Mouse (Mus musculus) brown adipose tissue, adult 24 weeks (tissue): ENCODE data around the gene Ncoa7. TPM values are rescaled to one million over a fixed set of nuclear protein-coding genes. Genes with fewer than 3 reads are reported as not detected.

Experiments used
- H3K27ac ChIP-seq: fragments of 200-500 bp; replicated peaks from 2 replicates; pipeline ENCODE4 v1.5.1; 2012; ENCODE audit warnings: low read depth, mild to moderate bottlenecking, low read length
- H3K4me1 ChIP-seq: fragments of 200-500 bp; 2 replicates; pipeline ENCODE4 v1.6.1; 2012; ENCODE audit warnings: low read length, mixed read lengths; ENCODE audit not compliant: control insufficient read depth, insufficient read depth, insufficient read length
- H3K4me3 ChIP-seq: fragments of 200-500 bp; 2 replicates; pipeline ENCODE4 v1.5.1; 2012; ENCODE audit warnings: low read depth, mild to moderate bottlenecking, low read length, moderate library complexity; ENCODE audit not compliant: insufficient read depth
- polyA plus RNA-seq: library from polyadenylated mRNA; stranded (reverse); fragments of >200 nt; gene quantifications from 2 replicates; pipeline ENCODE4 v1.2.4, GENCODE M21; 2012; ENCODE audit not compliant: missing spikeins, insufficient read depth, insufficient read length

The Ncoa7 gene
- polyA plus RNA-seq, 1 experiment: 20.7 TPM

DNA sequence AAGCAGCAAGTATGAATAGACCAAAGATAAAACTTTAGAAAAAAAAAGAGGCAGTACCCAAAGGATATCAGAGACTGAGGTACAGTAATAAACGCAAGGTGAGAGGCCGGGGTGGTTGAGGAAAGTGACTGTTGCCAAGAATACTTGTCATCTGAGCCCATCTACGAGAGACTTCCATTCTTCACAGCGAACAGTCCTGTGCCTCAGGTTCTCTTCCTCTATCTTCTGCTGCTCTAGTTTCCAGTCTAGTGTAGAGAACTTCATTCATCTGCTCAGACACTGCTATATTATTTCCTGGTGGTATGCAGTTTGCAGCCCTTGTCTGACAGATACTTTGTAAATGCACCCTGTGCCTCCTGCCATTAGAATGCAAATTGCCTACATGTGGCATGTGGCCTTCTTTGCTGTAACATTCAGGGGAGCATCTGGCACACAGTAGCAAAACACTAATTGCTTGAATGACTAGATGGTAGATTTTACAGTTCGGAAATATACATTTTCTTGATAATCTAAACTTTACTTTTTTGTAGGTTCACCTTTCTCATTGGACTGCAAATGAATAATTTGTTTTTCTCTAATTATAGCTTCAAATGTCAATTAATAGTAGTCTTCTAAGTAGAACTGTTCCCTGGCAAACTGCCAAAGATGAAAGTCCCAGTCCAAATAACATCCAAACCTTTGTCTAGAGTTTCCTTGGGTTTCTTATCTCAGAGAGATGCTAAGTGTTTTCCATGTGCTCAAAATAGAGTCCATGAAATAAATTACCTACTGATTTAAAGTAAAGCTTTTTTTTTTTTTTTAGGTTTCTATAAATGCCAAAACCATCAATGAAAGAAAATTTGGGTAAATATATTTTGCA lies 178.7 kb downstream of the Ncoa7 start:
- Histone ChIP-seq H3K4me3 (no peak overlapping the region), H3K4me1 (peaks cover 2% of the 10 kb centered on the region; the same call in 1 of the 2 replicates), H3K27ac (no peak overlapping the region)

GRCm38 (mm10) chr10:30622928-30623327 lies 180.2 kb downstream of the Ncoa7 start:
- H3K4me3 ChIP-seq: no peak overlapping the region
- H3K27ac ChIP-seq: no peak overlapping the region
- H3K4me1 ChIP-seq: peaks cover 2% of the 10 kb centered on the region; the same call in 1 of the 2 replicates

- no peaks in the 10 kb centered on the region; the same call in 1 of the 2 replicates for H3K4me1 ChIP-seq
- peak overlapping the region; percentile 34; the same call in 1 of the 2 replicates for H3K4me3 ChIP-seq
- H3K27ac ChIP-seq: peak overlapping the region; percentile 16; the same call in 1 of the 2 replicates
Measured at GRCm38 (mm10) chr10:30618918-30619210, 184.3 kb downstream of the Ncoa7 start.

- Histone ChIP-seq H3K27ac (peak overlapping the region; percentile 83), H3K4me3 (peak overlapping the region; percentile 67), H3K4me1 (no peaks in the 10 kb centered on the region; the same call in 1 of the 2 replicates)
Measured at GRCm38 (mm10) chr10:30618091-30618917, 184.8 kb downstream of the Ncoa7 start.

DNA sequence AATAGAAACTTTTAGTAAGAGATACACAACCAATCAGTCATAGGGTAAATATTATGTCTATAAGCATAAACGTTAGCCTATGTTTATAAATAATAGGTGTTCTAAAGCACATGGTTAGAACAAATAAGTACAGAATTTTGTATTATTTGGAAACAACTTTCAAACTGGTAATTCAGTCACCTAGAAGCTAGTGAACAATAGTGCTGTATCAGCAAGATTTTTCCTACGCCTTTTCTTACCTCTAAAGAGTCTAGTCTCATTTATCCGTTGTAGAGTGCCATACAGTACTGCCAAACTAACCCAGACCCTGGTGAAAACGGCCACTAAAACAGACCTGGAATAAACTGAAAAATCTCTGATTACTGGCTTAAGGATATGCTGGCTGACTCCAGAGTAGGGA lies 190.1 kb downstream of the Ncoa7 start:
- no peaks in the 10 kb centered on the region for H3K4me1 ChIP-seq
- H3K4me3 ChIP-seq: no peak overlapping the region
- no peak overlapping the region for H3K27ac ChIP-seq

GRCm38 (mm10) chr10:30609614-30610013 lies 193.5 kb downstream of the Ncoa7 start:
- H3K4me3 ChIP-seq: no peak overlapping the region
- H3K4me1 ChIP-seq: no peaks in the 10 kb centered on the region
- H3K27ac ChIP-seq: no peak overlapping the region

- Histone ChIP-seq H3K27ac (no peak overlapping the region), H3K4me3 (no peak overlapping the region), H3K4me1 (no peaks in the 10 kb centered on the region)
Measured at GRCm38 (mm10) chr10:30608109-30608508, 195.0 kb downstream of the Ncoa7 start.

DNA sequence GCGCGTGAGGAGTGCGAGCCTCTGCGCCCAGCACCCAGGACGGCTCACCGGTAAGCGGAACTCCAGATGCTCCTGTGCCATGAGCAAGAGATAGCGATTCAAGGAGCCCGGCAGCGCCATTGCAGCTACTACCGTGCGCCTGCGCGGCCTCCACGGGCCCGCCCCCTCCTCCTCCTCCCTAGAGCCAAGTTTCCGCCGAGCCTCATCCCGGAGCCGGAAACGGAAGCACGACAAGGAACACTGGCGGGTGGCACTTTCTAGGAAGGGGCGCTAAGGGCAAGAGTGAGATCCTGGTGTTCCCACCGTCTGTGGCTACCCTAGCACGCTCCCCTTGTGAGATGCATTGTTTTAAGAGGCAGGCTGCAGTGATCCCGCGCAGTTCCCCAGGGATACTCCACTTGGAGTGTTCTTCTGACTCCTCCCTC lies 202.6 kb downstream of the Ncoa7 start, which contains the start of gene Trmt11:
Gene Trmt11 (minus strand): TSS at position 208 of the 425 bp plus-strand sequence.
- H3K27ac ChIP-seq: peak within 1 kb of the TSS; percentile 70

DNA sequence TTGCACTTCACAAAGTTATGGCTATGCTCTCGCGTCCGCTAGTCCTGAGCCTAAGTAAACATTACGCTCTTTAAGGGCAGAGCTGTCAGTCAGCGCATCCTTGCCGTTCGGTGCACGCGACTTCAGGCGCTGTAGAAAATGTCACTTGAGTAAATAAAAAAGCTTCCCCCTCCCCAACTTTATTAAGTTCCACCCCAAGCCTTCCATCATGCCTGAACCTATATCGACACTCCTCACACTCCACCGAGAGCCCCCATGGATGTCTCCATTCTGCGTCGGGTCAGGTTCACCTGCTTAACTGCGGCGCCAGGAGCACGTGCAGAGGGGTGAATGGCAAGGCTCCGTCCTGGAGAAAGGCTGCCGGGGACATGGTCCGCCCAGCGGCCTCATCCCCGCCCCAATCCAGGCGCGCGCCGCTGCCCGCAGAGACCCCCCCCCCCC lies 203.0 kb downstream of the Ncoa7 start:
- Histone ChIP-seq H3K4me1 (no peaks in the 10 kb centered on the region), H3K27ac (no peak overlapping the region), H3K4me3 (peak overlapping the region; percentile 63)

More for the DNA sequence above, 202.6 kb downstream of the Ncoa7 start, which contains the start of gene Trmt11:
- Histone ChIP-seq H3K4me1 (no peaks in the 10 kb centered on the region), H3K4me3 (peak within 1 kb of the TSS; percentile 63)

- Histone ChIP-seq H3K4me3 (no peak overlapping the region), H3K4me1 (no peaks in the 10 kb centered on the region)
Measured at GRCm38 (mm10) chr10:30587037-30587436, 216.1 kb downstream of the Ncoa7 start.

GRCm38 (mm10) chr10:30585691-30586090 lies 217.4 kb downstream of the Ncoa7 start:
- no peaks in the 10 kb centered on the region for H3K4me1 ChIP-seq
- H3K27ac ChIP-seq: no peak overlapping the region
- H3K4me3 ChIP-seq: no peak overlapping the region

More at GRCm38 (mm10) chr10:30587037-30587436, 216.1 kb downstream of the Ncoa7 start:
- H3K27ac ChIP-seq: no peak overlapping the region

Other genes starting within 250 kb of the Ncoa7 start
- 11.9 and 14.6 TPM in 2 replicates for gene Trmt11, start 202.6 kb downstream of the Ncoa7 start, polyA plus RNA-seq
- 159 and 164 TPM in 2 replicates for gene Hint3, start 173.7 kb downstream of the Ncoa7 start, polyA plus RNA-seq
- gene Hey2, start 39.5 kb upstream of the Ncoa7 start, polyA plus RNA-seq: 0.67 and 2.0 TPM in 2 replicates